Mouse (Mus musculus) heart, embryonic 13.5 days (tissue): Measurements from ENCODE around the gene Etv6. TPM values are rescaled to one million over a fixed set of nuclear protein-coding genes. Genes with fewer than 3 reads are reported as not detected.

Experiments
- ATAC-seq: fragments of 200-750 bp; cut with Nextera tagmentation; 2 replicates; pipeline ENCODE4 v1.8.0; 2017; ENCODE audit warnings: moderate TSS enrichment; ENCODE audit not compliant: insufficient number of reproducible peaks, low FRiP score, low TSS enrichment; ENCODE audit errors: extremely low read depth
- H3K27ac ChIP-seq: fragments of 300-500 bp; sonication (generic); replicated peaks from 2 replicates; pipeline ENCODE4 v1.5.1; 2015; ENCODE audit warnings: moderate library complexity, mild to moderate bottlenecking, inconsistent platforms
- H3K27me3 ChIP-seq: fragments of 300-500 bp; sonication (generic); replicated peaks from 2 replicates; pipeline ENCODE4 v1.6.1; 2015; ENCODE audit warnings: mild to moderate bottlenecking, inconsistent platforms
- H3K36me3 ChIP-seq: fragments of 300-500 bp; sonication (generic); 2 replicates; pipeline ENCODE4 v1.6.1; 2015; ENCODE audit warnings: mild to moderate bottlenecking, inconsistent platforms
- H3K4me1 ChIP-seq: fragments of 300-500 bp; sonication (generic); 2 replicates; pipeline ENCODE4 v1.6.1; 2015; ENCODE audit warnings: inconsistent platforms
- H3K4me2 ChIP-seq: fragments of 300-500 bp; sonication (generic); 2 replicates; pipeline ENCODE4 v1.6.1; 2015; ENCODE audit warnings: inconsistent platforms, mild to moderate bottlenecking, moderate library complexity
- H3K4me3 ChIP-seq: fragments of 300-500 bp; sonication (generic); 2 replicates; pipeline ENCODE4 v1.5.1; 2015; ENCODE audit warnings: moderate library complexity, mild to moderate bottlenecking, inconsistent platforms
- H3K9ac ChIP-seq: fragments of 300-500 bp; sonication (generic); 2 replicates; pipeline ENCODE4 v1.6.1; 2015; ENCODE audit warnings: inconsistent platforms, mild to moderate bottlenecking, moderate library complexity
- H3K9me3 ChIP-seq: fragments of 300-500 bp; sonication (generic); 2 replicates; pipeline ENCODE4 v1.6.1; 2016; ENCODE audit warnings: inconsistent platforms
- WGBS: fragments of 180-500 bp; shearing (Covaris S2); methylation state at CpG from one replicate; pipeline ENCODE4 v1.1.7; 2015; ENCODE audit warnings: mixed read lengths; 5-methylcytosine and 5-hydroxymethylcytosine counted together
- polyA plus RNA-seq: library from polyadenylated mRNA; unstranded; fragments of >200 nt; fragmentation: Nextera tagmentation; extraction: Ambion mirVana; gene quantifications from 2 replicates; pipeline ENCODE4 v1.2.1, GENCODE M21; 2015

The Etv6 gene
- polyA plus RNA-seq, 1 experiment from 2014 or later: 12.8 TPM

- H3K9me3 ChIP-seq: no peaks in the 10 kb centered on the region
- H3K4me3 ChIP-seq: no peak overlapping the region
- H3K9ac ChIP-seq: peak overlapping the region; percentile 30; the same call in 1 of the 2 replicates
- peaks cover 18% of the 10 kb centered on the region for H3K36me3 ChIP-seq
- no peaks in the 10 kb centered on the region for H3K27me3 ChIP-seq
- ATAC-seq: no peak
- peaks cover 79% of the 10 kb centered on the region for H3K4me1 ChIP-seq
- no peak overlapping the region for H3K4me2 ChIP-seq
- WGBS: 81% methylated on average over 1 of the region's 1 CpGs
- H3K27ac ChIP-seq: peak overlapping the region; percentile 98; the same call in 1 of the 2 replicates
These were observed 106.2 kb downstream of the Etv6 start for GRCm38 (mm10) chr6:134141616-134142165.

- Histone ChIP-seq H3K4me3 (no peak overlapping the region), H3K4me1 (peaks cover 83% of the 10 kb centered on the region), H3K9ac (0 out of 2 replicates have a peak overlapping the region, but pooled peaks have one; percentile 15), H3K4me2 (no peak overlapping the region), H3K9me3 (no peaks in the 10 kb centered on the region), H3K27ac (peak overlapping the region; percentile 98), H3K36me3 (peaks cover 11% of the 10 kb centered on the region), H3K27me3 (no peaks in the 10 kb centered on the region)
- WGBS: 63% methylated on average over 11 of the region's 11 CpGs
- ATAC-seq: no peak
These were observed 107.2 kb downstream of the Etv6 start for GRCm38 (mm10) chr6:134142700-134143099.

GRCm38 (mm10) chr6:134143649-134144097 lies 108.2 kb downstream of the Etv6 start:
- WGBS: 17% methylated on average over 3 of the region's 3 CpGs
- H3K9me3 ChIP-seq: no peaks in the 10 kb centered on the region
- H3K27me3 ChIP-seq: no peaks in the 10 kb centered on the region
- peaks cover 83% of the 10 kb centered on the region for H3K4me1 ChIP-seq
- H3K4me3 ChIP-seq: no peak overlapping the region
- H3K4me2 ChIP-seq: peak overlapping the region; percentile 30
- H3K9ac ChIP-seq: peak overlapping the region; percentile 15; the same call in 1 of the 2 replicates
- H3K36me3 ChIP-seq: peaks cover 5% of the 10 kb centered on the region
- peak overlapping the region; percentile 98 for H3K27ac ChIP-seq
- ATAC-seq: peak; percentile 35; the same call in 1 of the 2 replicates

- peak overlapping the region; percentile 15; the same call in 1 of the 2 replicates for H3K9ac ChIP-seq
- 0 out of 2 replicates have a peak, but pooled peaks have one; percentile 29 for ATAC-seq
These were observed 109.0 kb downstream of the Etv6 start for GRCm38 (mm10) chr6:134144231-134145130.

GRCm38 (mm10) chr6:134147596-134148442 lies 112.3 kb downstream of the Etv6 start:
- no peaks in the 10 kb centered on the region; the same call in none of the 2 replicates for H3K36me3 ChIP-seq
- peak overlapping the region; percentile 34; the same call in 1 of the 2 replicates for H3K27ac ChIP-seq
- 51% methylated on average over 22 of the region's 22 CpGs for WGBS
- no peaks in the 10 kb centered on the region for H3K27me3 ChIP-seq
- no peak overlapping the region for H3K4me2 ChIP-seq
- peaks cover 93% of the 10 kb centered on the region for H3K4me1 ChIP-seq
- no peak overlapping the region for H3K4me3 ChIP-seq
- H3K9ac ChIP-seq: 0 out of 2 replicates have a peak overlapping the region, but pooled peaks have one; percentile 0
- no peak for ATAC-seq
- H3K9me3 ChIP-seq: no peaks in the 10 kb centered on the region

More at GRCm38 (mm10) chr6:134144231-134145130, 109.0 kb downstream of the Etv6 start:
- H3K4me3 ChIP-seq: no peak overlapping the region
- no peaks in the 10 kb centered on the region for H3K9me3 ChIP-seq
- H3K4me1 ChIP-seq: peaks cover 84% of the 10 kb centered on the region
- peak overlapping the region; percentile 30 for H3K4me2 ChIP-seq
- H3K27ac ChIP-seq: peak overlapping the region; percentile 98
- H3K36me3 ChIP-seq: no peaks in the 10 kb centered on the region; the same call in none of the 2 replicates
- H3K27me3 ChIP-seq: no peaks in the 10 kb centered on the region
- 37% methylated on average over 15 of the region's 15 CpGs for WGBS

- Histone ChIP-seq H3K4me1 (peaks cover 91% of the 10 kb centered on the region), H3K4me2 (no peak overlapping the region), H3K4me3 (no peak overlapping the region), H3K9ac (0 out of 2 replicates have a peak overlapping the region, but pooled peaks have one; percentile 0), H3K27me3 (no peaks in the 10 kb centered on the region), H3K9me3 (no peaks in the 10 kb centered on the region), H3K27ac (no peak overlapping the region; the same call in 1 of the 2 replicates), H3K36me3 (no peaks in the 10 kb centered on the region; the same call in none of the 2 replicates)
- 82% methylated on average over 7 of the region's 7 CpGs for WGBS
- ATAC-seq: no peak
These were observed 113.0 kb downstream of the Etv6 start for GRCm38 (mm10) chr6:134148443-134148942.

GRCm38 (mm10) chr6:134149606-134150005 lies 114.1 kb downstream of the Etv6 start:
- Histone ChIP-seq H3K9me3 (no peaks in the 10 kb centered on the region), H3K4me1 (peaks cover 87% of the 10 kb centered on the region), H3K27ac (no peak overlapping the region), H3K4me2 (no peak overlapping the region), H3K27me3 (no peaks in the 10 kb centered on the region), H3K36me3 (peaks cover 3% of the 10 kb centered on the region), H3K9ac (no peak overlapping the region), H3K4me3 (no peak overlapping the region)
- ATAC-seq: no peak
- 91% methylated on average over 7 of the region's 7 CpGs for WGBS

- peak overlapping the region; percentile 16; the same call in 1 of the 2 replicates for H3K4me2 ChIP-seq
- H3K27me3 ChIP-seq: no peaks in the 10 kb centered on the region
- no peaks in the 10 kb centered on the region for H3K9me3 ChIP-seq
- ATAC-seq: no peak
- H3K27ac ChIP-seq: peak overlapping the region; percentile 75
- H3K36me3 ChIP-seq: peaks cover 5% of the 10 kb centered on the region; the same call in 1 of the 2 replicates
- no peak overlapping the region for H3K4me3 ChIP-seq
- peak overlapping the region; percentile 54 for H3K9ac ChIP-seq
- WGBS: 49% methylated on average over 15 of the region's 15 CpGs
- H3K4me1 ChIP-seq: peaks cover 83% of the 10 kb centered on the region
These were observed 115.7 kb downstream of the Etv6 start for GRCm38 (mm10) chr6:134151022-134151680.

- peak overlapping the region; percentile 54 for H3K9ac ChIP-seq
These were observed 116.5 kb downstream of the Etv6 start for GRCm38 (mm10) chr6:134151853-134152505.

More at GRCm38 (mm10) chr6:134151853-134152505, 116.5 kb downstream of the Etv6 start:
- H3K36me3 ChIP-seq: peaks cover 11% of the 10 kb centered on the region; the same call in 1 of the 2 replicates
- 25% methylated on average over 9 of the region's 9 CpGs for WGBS
- ATAC-seq: no peak
- H3K4me1 ChIP-seq: peaks cover 85% of the 10 kb centered on the region
- H3K4me2 ChIP-seq: peak overlapping the region; percentile 16; the same call in 1 of the 2 replicates
- H3K27ac ChIP-seq: peak overlapping the region; percentile 75
- no peaks in the 10 kb centered on the region for H3K9me3 ChIP-seq
- H3K27me3 ChIP-seq: no peaks in the 10 kb centered on the region
- H3K4me3 ChIP-seq: no peak overlapping the region
